Mouse (Mus musculus) thymus, adult 2 months (tissue): ENCODE measurements around the gene Inhbc. TPM values are rescaled to one million over a fixed set of nuclear protein-coding genes. Genes with fewer than 3 reads are reported as not detected.

Source experiments
- DNase-seq: peaks from one replicate; pipeline ENCODE4 v3.0.0; 2021
- H3K27ac ChIP-seq: fragments of 200-500 bp; 2 replicates; pipeline ENCODE4 v1.5.1; 2012; ENCODE audit warnings: low read length, control low read depth; ENCODE audit not compliant: control insufficient read depth, insufficient read depth
- H3K27me3 ChIP-seq: fragments of 200-500 bp; 2 replicates; pipeline ENCODE4 v1.6.1; 2012; ENCODE audit warnings: mild to moderate bottlenecking, low read length, moderate library complexity, mixed read lengths; ENCODE audit not compliant: control insufficient read depth, insufficient read depth
- H3K36me3 ChIP-seq: fragments of 200-500 bp; 2 replicates; pipeline ENCODE4 v1.6.1; 2012; ENCODE audit warnings: mild to moderate bottlenecking, low read length, moderate library complexity; ENCODE audit not compliant: control insufficient read depth, insufficient read depth
- H3K4me1 ChIP-seq: fragments of 200-500 bp; replicated peaks from 2 replicates; pipeline ENCODE4 v1.6.1; 2012; ENCODE audit warnings: low read length; ENCODE audit not compliant: control insufficient read depth, insufficient read depth
- H3K4me3 ChIP-seq: fragments of 200-500 bp; 2 replicates; pipeline ENCODE4 v1.5.1; 2012; ENCODE audit warnings: mild to moderate bottlenecking, low read length, control low read depth, moderate library complexity; ENCODE audit not compliant: control insufficient read depth, insufficient read depth
- CTCF ChIP-seq: fragments of 200-500 bp; IDR thresholded peaks from 2 replicates; pipeline ENCODE4 v1.5.1; 2012; ENCODE audit warnings: mild to moderate bottlenecking, control low read depth, low read length, moderate library complexity, borderline replicate concordance; ENCODE audit not compliant: control insufficient read depth, poor library complexity, insufficient read depth; ENCODE audit errors: extremely low read depth
- POLR2A ChIP-seq: fragments of 200-500 bp; IDR thresholded peaks from 2 replicates; pipeline ENCODE4 v1.6.1; 2012; ENCODE audit warnings: mild to moderate bottlenecking, low read length, control low read depth, moderate library complexity; ENCODE audit not compliant: control insufficient read depth, poor library complexity, insufficient read depth; ENCODE audit errors: extremely low read depth
- WGBS: fragments of 180-500 bp; shearing (Covaris S2); methylation state at CpG from one replicate; pipeline ENCODE4 v1.1.7; 2018; 5-methylcytosine and 5-hydroxymethylcytosine counted together
- polyA plus RNA-seq: library from polyadenylated mRNA; depleted of rRNA; stranded (reverse); fragments of >200 nt; gene quantifications from 2 replicates; pipeline ENCODE4 v1.2.3, GENCODE M21; 2012; rRNA removed

The Inhbc gene
- 0.06 TPM in 1 of 2 replicates, not detected in the other for polyA plus RNA-seq

GRCm38 (mm10) chr10:127369834-127370820, at the start of gene Inhbc:
TSS of gene Inhbc (minus strand) at chr10:127370431.
- no peak within 1 kb of the TSS for H3K4me3 ChIP-seq
- H3K36me3 ChIP-seq = no peaks in the 10 kb centered on the region
- no peaks in the 10 kb centered on the region for H3K27me3 ChIP-seq
- no peak within 1 kb of the TSS for H3K27ac ChIP-seq
- no peak for DNase-seq
- no peak for TF ChIP-seq CTCF
- no peak for TF ChIP-seq POLR2A
- 96% methylated on average over 22 of the region's 22 CpGs for WGBS
- no peaks in the 10 kb centered on the region for H3K4me1 ChIP-seq

GRCm38 (mm10) chr10:127414141-127414540, 43.9 kb upstream of the Inhbc start:
- H3K4me1 ChIP-seq = no peaks in the 10 kb centered on the region
- no peak overlapping the region for H3K27ac ChIP-seq
- TF ChIP-seq CTCF (no peak), POLR2A (no peak)
- H3K36me3 ChIP-seq = no peaks in the 10 kb centered on the region
- no peaks in the 10 kb centered on the region for H3K27me3 ChIP-seq
- H3K4me3 ChIP-seq = no peak overlapping the region
- DNase-seq = no peak
- 91% methylated on average over 3 of the region's 3 CpGs for WGBS

- Histone ChIP-seq H3K36me3 (no peaks in the 10 kb centered on the region), H3K4me3 (no peak overlapping the region), H3K27ac (no peak overlapping the region), H3K27me3 (no peaks in the 10 kb centered on the region), H3K4me1 (no peaks in the 10 kb centered on the region)
- WGBS = 100% methylated on average over 1 of the region's 1 CpGs
- no peak for TF ChIP-seq POLR2A
- no peak for TF ChIP-seq CTCF
- no peak for DNase-seq
These were observed 43.4 kb upstream of the Inhbc start for GRCm38 (mm10) chr10:127413585-127413984.

- no peaks in the 10 kb centered on the region for H3K4me1 ChIP-seq
- H3K27ac ChIP-seq = no peak overlapping the region
- TF ChIP-seq CTCF (no peak), POLR2A (no peak)
- DNase-seq = no peak
- H3K27me3 ChIP-seq = no peaks in the 10 kb centered on the region
- H3K36me3 ChIP-seq = no peaks in the 10 kb centered on the region
- WGBS = 89% methylated on average over 2 of the region's 2 CpGs
- H3K4me3 ChIP-seq = no peak overlapping the region
These were observed 42.5 kb upstream of the Inhbc start for GRCm38 (mm10) chr10:127412776-127413175.

- no peak for DNase-seq
- TF ChIP-seq POLR2A (no peak), CTCF (no peak)
- Histone ChIP-seq H3K27me3 (no peaks in the 10 kb centered on the region), H3K4me1 (no peaks in the 10 kb centered on the region), H3K36me3 (no peaks in the 10 kb centered on the region), H3K27ac (no peak overlapping the region), H3K4me3 (no peak overlapping the region)
- WGBS = 86% methylated on average over 5 of the region's 5 CpGs
These were observed 41.9 kb upstream of the Inhbc start for GRCm38 (mm10) chr10:127412101-127412500.

- DNase-seq = no peak
- H3K27ac ChIP-seq = no peak overlapping the region
- 80% methylated on average over 4 of the region's 4 CpGs for WGBS
- H3K27me3 ChIP-seq = no peaks in the 10 kb centered on the region
- no peaks in the 10 kb centered on the region for H3K4me1 ChIP-seq
- H3K4me3 ChIP-seq = no peak overlapping the region
- TF ChIP-seq POLR2A = no peak
- no peak for TF ChIP-seq CTCF
- H3K36me3 ChIP-seq = 0 out of 2 replicates have a peak, but pooled peaks cover 4% of the 10 kb centered on the region
These were observed 37.2 kb upstream of the Inhbc start for GRCm38 (mm10) chr10:127407391-127407790.

GRCm38 (mm10) chr10:127404701-127405100, 34.5 kb upstream of the Inhbc start:
- no peak for DNase-seq
- TF ChIP-seq POLR2A (no peak), CTCF (no peak)
- H3K4me1 ChIP-seq = no peaks in the 10 kb centered on the region
- H3K27me3 ChIP-seq = no peaks in the 10 kb centered on the region
- H3K36me3 ChIP-seq = peaks cover 14% of the 10 kb centered on the region
- WGBS = 95% methylated on average over 3 of the region's 3 CpGs
- H3K27ac ChIP-seq = no peak overlapping the region
- no peak overlapping the region for H3K4me3 ChIP-seq
